Mouse (Mus musculus) thymus, postnatal 10 days (tissue): ENCODE results near the gene Pip5k1a.
"Not testable (repeated sequence)": the region's sequence is repeated elsewhere in the genome, so short reads cannot be mapped to it uniquely, and the experiment has no call there.

Experiments
- DNase-seq, 2 experiments: peaks; one replicate each; pipeline ENCODE4 v3.0.0; 2021; ENCODE audit warnings: low spot score in 2 of 2

The Pip5k1a gene

GRCm38 (mm10) chr3:95106338-95107117 lies at the start of gene Pip5k1a:
Gene Pip5k1a (minus strand): TSS chr3:95106930.
- DNase-seq = peak; percentile 97 to 98

GRCm38 (mm10) chr3:95153874-95154273 lies 47.1 kb upstream of the Pip5k1a start:
- DNase-seq = peak in 1 of 2 experiments; percentile 69

- DNase-seq = no peak
Observed at GRCm38 (mm10) chr3:95147924-95148323, 41.2 kb upstream of the Pip5k1a start.

GRCm38 (mm10) chr3:95142617-95143011 lies 35.9 kb upstream of the Pip5k1a start:
- peak; percentile 81 to 92 for DNase-seq

GRCm38 (mm10) chr3:95141952-95142616 lies 35.4 kb upstream of the Pip5k1a start, which contains the start of gene Tnfaip8l2:
Gene Tnfaip8l2 (minus strand): TSS chr3:95142360.
- DNase-seq = peak; percentile 53 to 54

GRCm38 (mm10) chr3:95141474-95141873 lies 34.7 kb upstream of the Pip5k1a start:
- DNase-seq = peak; percentile 78 to 82

- no peak for DNase-seq
Observed at GRCm38 (mm10) chr3:95140795-95141194, 34.1 kb upstream of the Pip5k1a start.

GRCm38 (mm10) chr3:95140289-95140595 lies 33.5 kb upstream of the Pip5k1a start:
- DNase-seq = no peak

GRCm38 (mm10) chr3:95139586-95140288 lies 33.0 kb upstream of the Pip5k1a start:
- DNase-seq = no peak

- no peak for DNase-seq
Observed at GRCm38 (mm10) chr3:95136336-95136735, 29.6 kb upstream of the Pip5k1a start.

GRCm38 (mm10) chr3:95135433-95136052 lies 28.8 kb upstream of the Pip5k1a start:
- DNase-seq = peak in 1 of 2 experiments; percentile 13

- peak; percentile 20 to 26 for DNase-seq
Observed at GRCm38 (mm10) chr3:95135023-95135422, 28.3 kb upstream of the Pip5k1a start.

- not testable (repeated sequence) for DNase-seq
Observed at GRCm38 (mm10) chr3:95134133-95134532, 27.4 kb upstream of the Pip5k1a start.

- DNase-seq = peak; percentile 87 to 88
Observed at GRCm38 (mm10) chr3:95133680-95134101, 27.0 kb upstream of the Pip5k1a start, which contains the start of the genes Scnm1 and Lysmd1. Gene Scnm1 (minus strand): TSS chr3:95134011. Gene Lysmd1 (plus strand): TSS chr3:95134088.

GRCm38 (mm10) chr3:95133176-95133575 lies 26.4 kb upstream of the Pip5k1a start:
- no peak for DNase-seq

- not testable (repeated sequence) for DNase-seq
Observed at GRCm38 (mm10) chr3:95132389-95132788, 25.7 kb upstream of the Pip5k1a start.

GRCm38 (mm10) chr3:95130081-95130480 lies 23.4 kb upstream of the Pip5k1a start:
- DNase-seq = no peak

- DNase-seq = no peak
Observed at GRCm38 (mm10) chr3:95129226-95129651, 22.5 kb upstream of the Pip5k1a start.

GRCm38 (mm10) chr3:95124972-95125371 lies 18.2 kb upstream of the Pip5k1a start:
- no peak for DNase-seq

GRCm38 (mm10) chr3:95124246-95124645 lies 17.5 kb upstream of the Pip5k1a start, which contains the start of gene Tmod4:
Gene Tmod4 (plus strand): TSS chr3:95124476.
- DNase-seq = peak in 1 of 2 experiments; percentile 29

- DNase-seq = no peak
Observed at GRCm38 (mm10) chr3:95121580-95121979, 14.8 kb upstream of the Pip5k1a start.

- no peak for DNase-seq
Observed at GRCm38 (mm10) chr3:95117751-95118150, 11.0 kb upstream of the Pip5k1a start.
